Mouse (Mus musculus) lung, postnatal 0 days (tissue): ENCODE data around the gene Ubr1.

Experiments used
- CTCF ChIP-seq: IDR thresholded peaks from 2 replicates; pipeline ENCODE4 v1.5.1; 2016; ENCODE audit warnings: antibody characterized with exemption, mild to moderate bottlenecking
- EP300 ChIP-seq: IDR thresholded peaks from 2 replicates; pipeline ENCODE4 v1.6.1; 2016; ENCODE audit warnings: antibody characterized with exemption, mild to moderate bottlenecking, control low read depth

- TF ChIP-seq EP300 (no peak), CTCF (no peak)
Observed at GRCm38 (mm10) chr2:121015507-121015906, 45.0 kb upstream of the Ubr1 start.
